Mouse (Mus musculus) heart, postnatal 0 days (tissue): Measurements from ENCODE around the gene Slc17a7. TPM values are rescaled to one million over a fixed set of nuclear protein-coding genes. Genes with fewer than 3 reads are reported as not detected.

Source experiments
- ATAC-seq: fragments of 200-750 bp; cut with Nextera tagmentation; 2 replicates; pipeline ENCODE4 v1.8.0; 2017; ENCODE audit warnings: low read depth, moderate number of reproducible peaks, moderate library complexity; ENCODE audit not compliant: insufficient read depth
- DNase-seq: peaks from one replicate; pipeline ENCODE4 v3.0.0-alpha.2; 2016; ENCODE audit warnings: low spot score
- H3K27ac ChIP-seq: fragments of 300-500 bp; sonication (generic); 2 replicates; pipeline ENCODE4 v1.5.1; 2014; ENCODE audit warnings: low read depth, mild to moderate bottlenecking
- H3K27me3 ChIP-seq: fragments of 300-500 bp; sonication (generic); 2 replicates; pipeline ENCODE4 v1.6.1; 2014; ENCODE audit warnings: low read length, mixed read lengths; ENCODE audit not compliant: control insufficient read depth, insufficient read depth
- H3K36me3 ChIP-seq: fragments of 300-500 bp; sonication (generic); replicated peaks from 2 replicates; pipeline ENCODE4 v1.6.1; 2014; ENCODE audit warnings: low read length, mixed read lengths; ENCODE audit not compliant: control insufficient read depth, insufficient read depth
- H3K4me1 ChIP-seq: fragments of 300-500 bp; sonication (generic); 2 replicates; pipeline ENCODE4 v1.6.1; 2014; ENCODE audit warnings: antibody characterized with exemption; ENCODE audit not compliant: control insufficient read depth, insufficient read depth
- H3K4me2 ChIP-seq: fragments of 300-500 bp; sonication (generic); 2 replicates; pipeline ENCODE4 v1.6.1; 2014; ENCODE audit warnings: low read depth, mild to moderate bottlenecking, low read length, moderate library complexity
- H3K4me3 ChIP-seq: fragments of 300-500 bp; sonication (generic); 2 replicates; pipeline ENCODE4 v1.5.1; 2014; ENCODE audit warnings: low read depth, low read length
- H3K9ac ChIP-seq: fragments of 300-500 bp; sonication (generic); replicated peaks from 2 replicates; pipeline ENCODE4 v1.6.1; 2014; ENCODE audit warnings: low read depth, low read length, mixed read lengths
- H3K9me3 ChIP-seq: fragments of 300-500 bp; sonication (generic); replicated peaks from 2 replicates; pipeline ENCODE4 v1.6.1; 2016; ENCODE audit warnings: low read length; ENCODE audit not compliant: control insufficient read depth
- CTCF ChIP-seq: IDR thresholded peaks from 2 replicates; pipeline ENCODE4 v1.5.1; 2016; ENCODE audit warnings: antibody characterized with exemption, control low read depth, low read depth
- EP300 ChIP-seq: IDR thresholded peaks from 2 replicates; pipeline ENCODE4 v1.6.1; 2016; ENCODE audit warnings: antibody characterized with exemption, low read depth
- WGBS: fragments of 180-500 bp; shearing (Covaris S2); extraction: QIAGEN DNeasy Blood & Tissue Kit; methylation state at CpG from one replicate; pipeline ENCODE4 v1.1.7; 2014; 5-methylcytosine and 5-hydroxymethylcytosine counted together
- polyA plus RNA-seq: library from polyadenylated mRNA; unstranded; fragments of >200 nt; fragmentation: Nextera tagmentation; extraction: Ambion mirVana; gene quantifications from 2 replicates; pipeline ENCODE4 v1.2.1, GENCODE M21; 2015
- total RNA-seq: library from RNA; depleted of rRNA; stranded (reverse); fragments of >200 nt; gene quantifications from 2 replicates; pipeline ENCODE4 v1.2.3, GENCODE M21; 2014; ENCODE audit warnings: low replicate concordance

Gene Slc17a7
- total and polyA plus RNA-seq, 2 experiments from 2014 or later: 4.3 to 12.7 TPM

DNA sequence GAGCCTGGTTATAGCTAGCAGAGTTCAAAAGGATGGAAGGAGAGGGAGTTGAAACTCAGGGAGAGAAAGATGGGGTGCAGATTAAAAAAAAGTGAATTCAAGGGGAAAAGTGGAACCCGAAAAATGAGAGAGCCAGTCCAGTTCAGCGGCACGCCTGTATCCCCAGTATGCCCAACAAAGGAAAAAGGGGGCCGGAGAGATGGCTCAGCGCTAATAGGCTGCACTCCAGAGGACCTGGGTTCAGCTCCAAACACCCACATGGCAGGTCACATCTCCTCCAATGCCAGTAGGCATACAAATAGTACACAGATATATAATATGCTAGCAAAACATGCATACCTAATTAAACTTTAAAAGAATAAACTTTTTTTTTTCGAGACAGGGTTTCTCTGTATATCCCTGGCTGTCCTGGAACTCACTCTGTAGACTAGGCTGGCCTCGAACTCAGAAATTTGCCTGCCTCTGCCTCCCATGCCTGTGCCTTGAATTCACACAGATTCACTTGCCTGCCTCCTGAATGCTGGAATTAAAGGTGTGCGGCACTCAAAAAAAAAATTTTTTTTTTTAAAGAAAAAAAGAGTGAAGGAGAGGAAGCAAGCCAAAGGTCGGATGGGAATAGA lies 643 bp upstream of the Slc17a7 start:
- 73% methylated on average over 9 of the region's 9 CpGs for WGBS
- H3K36me3 ChIP-seq: peaks cover 7% of the 10 kb centered on the region; the same call in 1 of the 2 replicates
- TF ChIP-seq EP300 (no peak), CTCF (no peak)
- peaks cover 56% of the 10 kb centered on the region for H3K27me3 ChIP-seq
- H3K9me3 ChIP-seq: no peaks in the 10 kb centered on the region
- H3K4me3 ChIP-seq: no peak overlapping the region; the same call in 1 of the 2 replicates
- DNase-seq (no peak), ATAC-seq (no peak)
- H3K9ac ChIP-seq: no peak overlapping the region
- 0 out of 2 replicates have a peak, but pooled peaks cover 6% of the 10 kb centered on the region for H3K4me1 ChIP-seq
- no peak overlapping the region for H3K27ac ChIP-seq
- no peak overlapping the region for H3K4me2 ChIP-seq

DNA sequence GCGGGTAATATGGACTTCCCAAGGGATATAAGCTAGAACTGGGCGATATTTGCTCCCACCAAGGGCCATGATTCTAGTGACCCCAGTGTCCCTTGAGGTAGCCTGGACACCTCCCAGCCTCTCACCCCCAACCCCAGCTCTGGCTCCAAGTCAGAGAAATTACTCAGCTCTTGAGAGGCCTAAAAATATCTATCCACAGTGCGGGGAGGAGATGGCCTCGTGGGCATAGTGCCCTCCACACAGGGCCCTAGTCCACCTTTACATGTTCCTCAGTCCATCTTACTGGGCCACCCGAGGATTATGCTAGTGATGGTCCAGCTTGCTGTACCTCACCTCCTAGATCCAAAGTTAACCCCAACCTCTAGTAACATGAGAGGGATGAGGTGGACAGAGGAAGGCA lies 1.1 kb downstream of the Slc17a7 start:
- Histone ChIP-seq H3K36me3 (peaks cover 8% of the 10 kb centered on the region; the same call in 1 of the 2 replicates), H3K9ac (no peak overlapping the region), H3K27ac (no peak overlapping the region), H3K27me3 (peaks cover 73% of the 10 kb centered on the region), H3K4me3 (no peak overlapping the region), H3K9me3 (peaks cover 14% of the 10 kb centered on the region), H3K4me1 (0 out of 2 replicates have a peak, but pooled peaks cover 6% of the 10 kb centered on the region), H3K4me2 (no peak overlapping the region)
- TF ChIP-seq CTCF (no peak), EP300 (no peak)
- DNase-seq (no peak), ATAC-seq (no peak)
- 33% methylated on average over 5 of the region's 5 CpGs for WGBS

DNA sequence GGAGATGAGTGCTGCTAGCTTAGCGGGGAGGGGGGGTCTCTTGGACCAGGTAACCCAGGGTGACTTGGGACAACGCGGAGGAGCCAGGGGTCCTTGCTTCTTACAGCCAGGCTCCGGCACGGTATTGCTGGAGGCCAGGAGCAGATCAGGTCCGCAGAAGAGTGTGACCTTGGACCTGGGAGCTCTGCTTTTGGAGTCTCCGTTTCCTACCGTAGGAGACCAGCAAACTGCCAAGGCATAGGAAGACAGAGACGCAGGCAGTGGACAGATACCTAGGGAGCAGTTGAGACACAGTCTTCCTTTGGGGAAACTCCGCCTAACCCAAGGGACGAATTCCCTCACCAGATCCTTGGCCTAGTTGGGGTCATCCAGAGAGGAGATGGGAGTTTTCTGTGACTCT lies 2.0 kb downstream of the Slc17a7 start:
- peaks cover 73% of the 10 kb centered on the region for H3K27me3 ChIP-seq

DNA sequence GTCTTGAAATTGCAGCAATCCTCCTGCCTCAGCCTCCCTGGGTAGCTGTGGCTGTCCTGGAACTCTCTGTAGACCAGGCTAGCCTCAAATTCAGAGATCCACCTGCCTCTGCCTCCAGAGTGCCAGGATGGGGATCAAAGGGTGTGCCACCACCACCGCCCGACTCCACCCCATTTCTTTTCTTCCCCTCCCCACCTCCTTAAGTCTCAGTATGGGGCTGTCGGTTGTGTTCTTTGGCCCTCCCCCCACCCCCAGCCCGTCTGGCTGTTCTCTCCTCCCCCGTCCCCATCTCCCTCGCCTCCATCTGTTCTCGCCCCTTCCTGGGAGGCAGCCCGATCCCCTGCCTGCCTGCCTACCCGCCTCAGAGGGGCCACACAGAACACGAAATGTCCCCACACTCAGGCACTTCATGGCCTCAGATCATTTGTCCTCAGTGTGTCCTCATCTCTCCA lies 3.2 kb downstream of the Slc17a7 start:
- no peak overlapping the region for H3K9ac ChIP-seq
- no peak overlapping the region for H3K4me2 ChIP-seq
- H3K9me3 ChIP-seq: peaks cover 31% of the 10 kb centered on the region
- 0 out of 2 replicates have a peak, but pooled peaks cover 3% of the 10 kb centered on the region for H3K36me3 ChIP-seq
- 20% methylated on average over 10 of the region's 10 CpGs for WGBS
- no peak overlapping the region for H3K27ac ChIP-seq
- DNase-seq (no peak), ATAC-seq (no peak)
- 0 out of 2 replicates have a peak, but pooled peaks cover 6% of the 10 kb centered on the region for H3K4me1 ChIP-seq
- no peak overlapping the region for H3K4me3 ChIP-seq
- peaks cover 76% of the 10 kb centered on the region for H3K27me3 ChIP-seq
- TF ChIP-seq EP300: no peak
- no peak for TF ChIP-seq CTCF

More for the DNA sequence above, 2.0 kb downstream of the Slc17a7 start:
- no peak overlapping the region for H3K27ac ChIP-seq
- 0 out of 2 replicates have a peak, but pooled peaks cover 6% of the 10 kb centered on the region for H3K4me1 ChIP-seq
- WGBS: 58% methylated on average over 11 of the region's 11 CpGs
- ATAC-seq (no peak), DNase-seq (no peak)
- H3K4me3 ChIP-seq: no peak overlapping the region
- no peak overlapping the region for H3K9ac ChIP-seq
- H3K9me3 ChIP-seq: peaks cover 23% of the 10 kb centered on the region
- H3K4me2 ChIP-seq: no peak overlapping the region
- TF ChIP-seq EP300 (no peak), CTCF (no peak)
- H3K36me3 ChIP-seq: 0 out of 2 replicates have a peak, but pooled peaks cover 3% of the 10 kb centered on the region

DNA sequence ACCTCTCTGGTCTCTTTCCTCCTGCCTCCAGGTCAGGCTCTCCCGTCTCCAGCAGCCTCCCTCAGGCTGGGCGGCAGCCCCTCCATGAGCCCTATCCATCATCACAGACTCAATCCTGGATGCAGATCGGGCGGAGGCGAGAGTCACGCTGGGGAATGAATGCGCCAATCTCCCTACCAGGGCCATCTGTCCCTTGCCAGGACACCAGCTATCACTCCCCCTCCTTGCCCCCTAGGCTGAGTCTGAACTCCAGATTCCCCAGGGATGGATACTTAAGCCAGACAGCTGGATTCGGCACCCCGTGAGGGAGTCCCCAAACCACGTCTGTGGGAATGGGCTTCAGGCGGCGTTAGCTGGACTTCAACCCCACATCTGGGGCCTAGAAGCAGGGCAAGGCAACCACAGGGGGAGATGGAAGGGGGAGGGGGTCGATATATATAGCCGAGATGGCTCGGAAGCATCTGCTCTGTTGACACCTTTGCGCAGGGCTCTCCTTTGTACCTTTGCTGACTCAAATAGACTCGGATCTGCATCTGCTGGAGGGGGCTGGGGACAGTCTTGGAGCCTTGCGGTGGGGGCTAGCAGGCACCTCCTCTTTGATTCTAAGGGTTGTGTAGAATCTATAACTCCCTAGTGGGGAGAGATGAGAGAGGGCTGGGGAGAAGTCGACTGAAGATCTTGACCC lies 4.2 kb downstream of the Slc17a7 start:
- DNase-seq (no peak), ATAC-seq (no peak)
- 4% methylated on average over 19 of the region's 19 CpGs for WGBS
- Histone ChIP-seq H3K4me1 (0 out of 2 replicates have a peak, but pooled peaks cover 6% of the 10 kb centered on the region), H3K9ac (no peak overlapping the region), H3K27me3 (peaks cover 73% of the 10 kb centered on the region), H3K4me3 (no peak overlapping the region), H3K36me3 (0 out of 2 replicates have a peak, but pooled peaks cover 3% of the 10 kb centered on the region), H3K4me2 (no peak overlapping the region), H3K9me3 (peaks cover 32% of the 10 kb centered on the region), H3K27ac (no peak overlapping the region)
- no peak for TF ChIP-seq EP300
- no peak for TF ChIP-seq CTCF
